Mouse (Mus musculus): ENCODE results near the gene Pou2af1. TPM values are rescaled to one million over a fixed set of nuclear protein-coding genes. Genes with fewer than 3 reads are reported as not detected.

Pou2af1 gene
- total RNA-seq, 2 experiments from 2014 or later = 0.18 TPM; not detected in 1

DNA sequence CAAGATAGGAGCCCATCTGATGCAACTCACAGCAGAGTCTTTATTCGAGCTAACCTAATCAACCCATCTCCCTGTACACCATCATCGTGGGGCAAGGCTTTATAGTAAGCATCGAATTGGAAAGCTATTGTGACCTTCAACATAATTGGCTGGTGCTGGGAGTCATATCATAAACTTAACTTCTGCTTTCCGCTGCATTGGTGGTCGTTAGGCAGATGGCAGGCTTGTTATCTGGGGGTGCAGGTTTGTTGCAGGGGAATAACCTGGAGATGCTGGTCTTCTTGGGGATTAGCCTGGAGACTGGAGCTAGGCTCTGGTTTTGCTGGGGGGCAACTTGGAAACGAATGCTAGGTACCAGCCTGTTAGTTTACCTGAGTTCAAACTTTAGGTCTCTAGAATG is 2.4 kb downstream of the Pou2af1 start:
- DNase-seq = no peak
- intact Hi-C loops (cut with DNase I) = no loop called here

DNA sequence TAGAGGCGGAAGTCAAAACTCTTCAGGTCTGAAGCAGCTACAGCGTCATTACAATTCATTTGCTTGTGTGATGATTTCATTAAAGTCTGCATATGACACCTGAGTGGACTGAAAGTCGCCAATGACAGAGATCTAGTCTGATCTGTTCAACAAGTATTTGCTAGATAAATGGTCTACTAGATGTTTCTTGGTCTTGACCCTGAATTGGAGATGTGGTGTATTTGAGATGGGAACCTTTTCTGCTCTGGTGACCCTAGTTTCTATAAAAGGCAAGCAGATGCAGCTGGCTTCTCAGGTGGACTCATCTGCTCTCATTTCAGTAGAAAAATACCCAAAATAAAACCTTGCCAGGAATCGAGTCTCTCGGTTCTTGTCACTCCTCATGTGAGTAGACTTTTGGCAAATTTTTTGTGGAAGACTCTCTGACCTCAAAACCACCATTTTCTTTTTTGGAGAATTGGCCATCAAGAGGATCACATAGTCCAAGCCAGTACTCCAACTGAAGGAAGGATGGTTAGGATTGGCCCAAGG is 12.2 kb downstream of the Pou2af1 start:
- intact Hi-C loops (cut with DNase I) = no loop called here
- no peak for DNase-seq

DNA sequence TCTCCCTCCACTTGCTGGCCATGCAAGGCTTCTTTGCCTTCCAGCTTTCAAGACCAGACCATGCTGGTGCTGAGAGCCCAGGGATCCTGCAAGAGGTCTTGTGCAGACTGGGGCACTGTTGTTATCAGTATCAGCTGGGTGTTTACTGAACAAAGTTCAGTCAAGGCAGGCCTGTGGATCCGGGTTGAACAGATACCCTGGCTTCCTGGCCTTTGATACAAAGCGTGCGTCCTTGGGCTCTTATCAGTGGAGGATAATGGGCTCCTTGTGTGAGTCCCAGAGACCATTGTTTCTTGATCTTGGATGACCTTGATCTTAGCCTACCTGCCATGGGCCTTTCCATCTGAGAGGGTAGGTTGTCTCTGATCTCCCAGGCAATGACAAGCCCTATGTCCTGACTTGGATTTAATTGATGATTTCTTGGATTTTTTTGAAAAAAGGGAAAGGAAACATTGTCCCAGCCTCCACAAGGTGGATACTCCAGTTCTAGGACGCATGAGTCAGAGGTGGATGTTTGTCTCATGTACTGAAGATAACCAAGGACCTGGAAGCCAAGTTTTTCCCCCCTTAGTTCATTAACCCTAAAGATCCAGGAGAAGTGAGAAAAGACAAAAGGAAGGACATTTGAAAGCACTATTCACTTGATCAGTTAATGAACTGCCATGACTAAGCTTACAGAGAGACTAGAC is 17.3 kb downstream of the Pou2af1 start:
- DNase-seq = no peak
- intact Hi-C loops (cut with DNase I) = no loop called here

DNA sequence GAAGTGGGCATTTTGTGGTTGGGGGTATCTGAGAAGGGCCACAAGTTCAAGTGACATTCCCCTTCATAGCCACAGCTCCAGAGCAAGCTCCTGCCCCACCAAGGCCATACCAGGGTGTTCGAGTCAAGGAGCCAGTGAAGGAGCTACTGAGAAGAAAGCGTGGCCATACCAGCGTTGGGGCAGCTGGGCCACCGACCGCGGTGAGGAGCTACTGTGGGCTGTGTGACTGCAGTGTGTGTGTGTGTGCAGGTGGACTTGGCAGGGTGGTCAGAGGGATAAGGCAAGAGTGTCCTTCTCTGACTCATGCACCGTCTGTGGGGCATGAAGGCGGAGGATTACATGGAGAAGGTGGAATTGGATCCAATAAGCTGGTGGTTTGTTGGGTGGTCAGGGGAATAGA is 18.7 kb downstream of the Pou2af1 start:
- intact Hi-C loops (cut with DNase I) = no loop called here
- DNase-seq = no peak

DNA sequence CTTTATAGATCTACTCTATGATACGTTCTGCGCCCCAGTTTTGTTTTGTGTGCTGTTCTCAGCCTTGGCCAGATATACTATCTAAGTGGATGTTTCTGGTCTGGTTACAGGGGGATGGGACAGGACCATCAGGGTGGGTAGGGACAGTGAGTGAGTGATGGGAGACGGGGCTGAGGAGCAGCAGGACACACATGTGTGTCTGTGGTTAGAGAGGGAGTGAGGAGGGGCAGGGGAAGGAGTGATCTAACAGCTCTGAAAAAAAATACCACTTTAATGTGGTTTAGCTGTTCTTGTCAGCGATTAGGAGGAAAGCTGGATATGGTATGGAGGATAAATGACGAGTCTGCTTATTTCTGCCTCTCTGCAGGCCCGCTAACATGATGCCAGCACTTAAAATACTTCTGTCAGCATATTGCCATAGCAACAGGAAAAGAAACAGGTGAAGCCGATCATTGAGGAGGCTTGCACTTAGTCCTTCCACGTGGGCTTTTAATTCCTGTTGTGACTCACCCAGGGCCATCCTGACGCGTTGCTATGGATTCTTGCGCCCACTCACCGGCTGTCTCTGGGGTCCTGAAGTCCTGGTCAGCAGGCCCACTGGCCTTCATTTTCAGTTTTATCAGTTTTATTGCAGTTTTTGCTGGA is 25.4 kb downstream of the Pou2af1 start:
- DNase-seq = no peak
- intact Hi-C loops (cut with DNase I) = no loop called here

GRCm38 (mm10) chr9:51256780-51257502 is 43.4 kb downstream of the Pou2af1 start:
- intact Hi-C loops (cut with DNase I) = no loop called here
- no peak for DNase-seq

DNA sequence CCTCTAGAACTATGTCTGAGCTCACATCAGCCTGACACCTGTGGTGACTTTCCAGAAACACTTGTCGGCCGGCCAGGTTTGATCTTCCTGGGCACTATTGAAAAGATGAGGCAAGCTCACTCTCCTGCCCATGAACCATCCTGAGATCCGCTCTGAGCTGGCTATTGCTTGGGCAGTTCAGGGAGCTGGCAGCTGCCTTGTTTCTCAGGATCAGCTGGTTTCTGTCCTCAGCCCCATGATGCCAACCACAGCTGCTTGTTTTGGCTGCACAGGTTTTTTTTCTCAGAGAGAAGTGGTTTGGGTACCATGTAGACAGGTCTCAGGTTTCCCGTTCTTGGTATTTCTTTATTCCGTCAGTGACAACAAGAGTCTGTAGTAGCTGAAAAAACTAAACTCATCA is 44.9 kb downstream of the Pou2af1 start:
- intact Hi-C loops (cut with DNase I) = no loop called here

GRCm38 (mm10) chr9:51268852-51269251 is 55.3 kb downstream of the Pou2af1 start:
- DNase-seq = no peak
- intact Hi-C loops (cut with DNase I) = no loop called here

More for the DNA sequence above, 44.9 kb downstream of the Pou2af1 start:
- DNase-seq = no peak

GRCm38 (mm10) chr9:51271073-51271472 is 57.6 kb downstream of the Pou2af1 start:
- intact Hi-C loops (cut with DNase I) = no loop called here
- DNase-seq = no peak

DNA sequence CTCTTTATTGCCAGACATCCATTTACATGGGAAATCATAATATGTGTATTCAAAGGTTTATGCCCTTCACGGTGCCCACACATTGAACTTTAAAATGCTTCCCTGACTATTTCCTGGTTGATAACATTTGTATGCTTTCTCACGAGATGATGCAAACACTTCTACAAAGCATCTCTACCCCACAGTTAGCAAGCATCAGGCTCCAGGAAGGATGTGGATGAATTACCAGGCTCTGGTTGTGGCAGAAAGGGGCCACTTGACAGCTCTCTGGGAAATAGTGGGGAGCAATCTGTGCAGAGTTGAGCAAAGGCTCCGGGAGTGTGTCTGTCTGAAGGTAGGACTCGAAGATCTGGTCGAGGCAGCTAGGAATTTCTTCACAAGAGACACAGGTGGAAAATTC is 58.6 kb downstream of the Pou2af1 start:
- DNase-seq = no peak

GRCm38 (mm10) chr9:51273581-51274154 is 60.2 kb downstream of the Pou2af1 start:
- intact Hi-C loops (cut with DNase I) = no loop called here
- DNase-seq = no peak

More for the DNA sequence above, 58.6 kb downstream of the Pou2af1 start:
- intact Hi-C loops (cut with DNase I) = no loop called here

- intact Hi-C loops (cut with DNase I) = no loop called here
- no peak for DNase-seq
Observed at GRCm38 (mm10) chr9:51274678-51275077, 61.2 kb downstream of the Pou2af1 start.

DNA sequence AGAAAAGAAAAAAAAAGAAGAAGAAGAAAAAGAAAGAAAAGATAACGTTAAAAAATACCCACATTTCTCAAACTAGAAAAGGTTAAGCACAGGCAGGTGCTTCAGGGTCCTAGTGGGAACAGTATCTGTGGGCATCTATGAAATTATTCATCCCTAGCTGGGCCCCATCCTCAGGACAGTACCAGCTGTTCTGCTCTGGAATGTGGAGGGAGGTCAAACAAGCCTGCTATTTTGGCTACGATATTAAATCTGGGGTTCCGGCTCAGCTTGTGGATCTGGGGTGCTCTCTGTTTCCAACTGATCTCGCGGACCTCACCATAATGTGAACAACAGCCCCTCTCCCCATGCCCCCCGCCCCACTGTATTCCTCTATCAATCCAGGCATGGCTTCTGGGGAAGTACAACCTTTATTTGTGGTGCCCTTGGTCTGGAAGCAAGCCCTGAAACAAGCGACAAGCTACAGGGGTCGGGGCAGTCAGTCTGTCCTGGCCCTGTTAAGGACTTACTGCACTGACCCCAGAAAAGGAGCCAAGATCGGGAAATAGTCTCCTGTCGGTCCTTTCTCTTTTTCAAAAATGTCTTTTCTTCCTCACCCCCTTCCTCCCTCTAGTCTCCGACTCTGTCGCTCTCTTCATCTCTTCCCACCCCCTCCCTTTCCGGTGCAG is 64.5 kb downstream of the Pou2af1 start:
- intact Hi-C loops (cut with DNase I) = no loop called here
- DNase-seq = no peak

- DNase-seq = peak; percentile 80 to 81
- intact Hi-C loops (cut with DNase I) = no loop called here
Observed at GRCm38 (mm10) chr9:51278500-51279381, 65.2 kb downstream of the Pou2af1 start, which contains the start of gene Colca2. Colca2 (minus strand) TSS chr9:51278569.

GRCm38 (mm10) chr9:51286079-51286478 is 72.6 kb downstream of the Pou2af1 start:
- intact Hi-C loops (cut with DNase I) = no loop called here

More at GRCm38 (mm10) chr9:51286079-51286478, 72.6 kb downstream of the Pou2af1 start:
- no peak for DNase-seq
